Mouse (Mus musculus) spleen, adult 2 months (tissue): ENCODE results near the gene Ngef.

Source experiments
- CTCF ChIP-seq: fragments of 200-500 bp; IDR thresholded peaks from 2 replicates; pipeline ENCODE4 v1.5.1; 2011; ENCODE audit warnings: mild to moderate bottlenecking, inconsistent platforms; ENCODE audit not compliant: insufficient read depth, insufficient read length, insufficient replicate concordance; ENCODE audit errors: extremely low read depth
- POLR2A ChIP-seq: fragments of 200-500 bp; IDR thresholded peaks from 2 replicates; pipeline ENCODE4 v1.6.1; 2011; ENCODE audit warnings: low read depth, low read length, inconsistent platforms

- no peak for TF ChIP-seq POLR2A
- TF ChIP-seq CTCF, result no peak
Measured at GRCm38 (mm10) chr1:87492285-87492684, 81.4 kb downstream of the Ngef start.
